Mouse (Mus musculus): ENCODE measurements around the gene Hoxc12. TPM values are rescaled to one million over a fixed set of nuclear protein-coding genes. Genes with fewer than 3 reads are reported as not detected.
A peak's percentile ranks its signal among the peaks of the same experiment; 100 is the strongest.

Hoxc12 gene
- polyA plus RNA-seq, 1 experiment from 2014 or later: not detected

GRCm38 (mm10) chr15:102965003-102965891 lies 28.7 kb downstream of the Hoxc12 start:
- Histone ChIP-seq H3K4me1 (ENCODE audit: control insufficient read depth, insufficient read depth, low read length) (0 out of 2 replicates have a peak, but pooled peaks cover 2% of the 10 kb centered on the region), H3K9ac (ENCODE audit: low read depth, low read length) (no peak overlapping the region), H3K27me3 (ENCODE audit: control insufficient read depth, insufficient read depth, low read length) (peaks cover 96% of the 10 kb centered on the region), H3K4me2 (no peak overlapping the region), H3K4me3 (ENCODE audit: low read depth, low read length) (no peak overlapping the region), H3K27ac (ENCODE audit: low read depth, low read length) (no peak overlapping the region), H3K9me3 (replicated peaks; ENCODE audit: control insufficient read depth, low read length) (no peaks in the 10 kb centered on the region), H3K36me3 (ENCODE audit: control insufficient read depth, insufficient read depth, low read length) (no peaks in the 10 kb centered on the region)
- no peak for ATAC-seq (replicated peaks; ENCODE audit: insufficient number of reproducible peaks, low FRiP score, low TSS enrichment)
- WGBS (ENCODE audit: insufficient replicate concordance): 3% methylated on average over 26 of the region's 26 CpGs

DNA sequence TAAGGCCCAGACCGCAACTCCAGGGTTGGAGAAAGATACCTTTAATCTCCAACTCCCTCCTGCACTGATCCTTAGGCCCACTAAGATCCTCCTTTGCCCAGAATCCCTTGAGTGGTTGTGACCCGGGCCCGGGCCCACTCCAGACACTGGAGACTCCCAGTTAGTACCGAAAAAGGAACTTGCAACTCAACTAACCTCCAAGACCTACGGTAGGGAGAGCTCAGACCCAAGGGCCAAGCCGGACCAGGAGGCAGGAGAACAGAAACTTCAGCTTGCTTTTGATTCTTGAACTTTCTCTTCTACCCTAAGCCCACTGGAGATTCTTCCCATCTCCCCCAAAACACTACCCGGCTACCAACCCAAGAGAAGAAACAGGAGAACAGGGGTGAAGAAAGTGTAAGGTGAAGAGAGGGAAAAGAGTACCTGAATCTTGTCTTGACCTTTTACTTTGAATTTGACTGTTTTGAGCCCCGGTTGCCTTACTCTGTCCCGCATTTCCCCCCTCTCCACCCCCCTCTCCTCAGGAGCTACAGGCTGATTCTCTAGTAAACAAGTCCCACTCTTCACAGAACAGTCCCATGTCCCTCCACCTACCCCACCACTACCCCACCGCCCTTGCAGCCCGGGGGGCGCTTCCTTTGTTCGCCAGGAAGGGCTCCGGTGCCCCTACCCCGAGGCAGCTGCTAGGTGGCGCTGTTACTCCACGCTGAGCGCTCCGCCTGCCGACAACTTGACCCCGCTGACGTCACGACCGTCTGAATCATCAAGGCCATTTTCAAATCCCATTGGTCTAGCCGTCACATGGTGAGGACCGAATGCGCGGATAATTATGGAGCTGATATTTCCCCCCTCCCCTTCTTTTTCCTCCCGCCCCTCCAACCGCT lies 29.6 kb downstream of the Hoxc12 start:
- Histone ChIP-seq H3K4me2 (peak overlapping the region; percentile 23; the same call in 1 of the 2 replicates), H3K9ac (ENCODE audit: low read depth, low read length) (no peak overlapping the region), H3K4me1 (ENCODE audit: control insufficient read depth, insufficient read depth, low read length) (0 out of 2 replicates have a peak, but pooled peaks cover 2% of the 10 kb centered on the region), H3K9me3 (replicated peaks; ENCODE audit: control insufficient read depth, low read length) (no peaks in the 10 kb centered on the region), H3K36me3 (ENCODE audit: control insufficient read depth, insufficient read depth, low read length) (no peaks in the 10 kb centered on the region), H3K4me3 (ENCODE audit: low read depth, low read length) (0 out of 2 replicates have a peak overlapping the region, but pooled peaks have one; percentile 14), H3K27ac (ENCODE audit: low read depth, low read length) (no peak overlapping the region), H3K27me3 (ENCODE audit: control insufficient read depth, insufficient read depth, low read length) (peaks cover 97% of the 10 kb centered on the region)
- 2% methylated on average over 29 of the region's 30 CpGs for WGBS (ENCODE audit: insufficient replicate concordance)
- ATAC-seq (replicated peaks; ENCODE audit: insufficient number of reproducible peaks, low FRiP score, low TSS enrichment): peak; percentile 35; the same call in 1 of the 2 replicates

DNA sequence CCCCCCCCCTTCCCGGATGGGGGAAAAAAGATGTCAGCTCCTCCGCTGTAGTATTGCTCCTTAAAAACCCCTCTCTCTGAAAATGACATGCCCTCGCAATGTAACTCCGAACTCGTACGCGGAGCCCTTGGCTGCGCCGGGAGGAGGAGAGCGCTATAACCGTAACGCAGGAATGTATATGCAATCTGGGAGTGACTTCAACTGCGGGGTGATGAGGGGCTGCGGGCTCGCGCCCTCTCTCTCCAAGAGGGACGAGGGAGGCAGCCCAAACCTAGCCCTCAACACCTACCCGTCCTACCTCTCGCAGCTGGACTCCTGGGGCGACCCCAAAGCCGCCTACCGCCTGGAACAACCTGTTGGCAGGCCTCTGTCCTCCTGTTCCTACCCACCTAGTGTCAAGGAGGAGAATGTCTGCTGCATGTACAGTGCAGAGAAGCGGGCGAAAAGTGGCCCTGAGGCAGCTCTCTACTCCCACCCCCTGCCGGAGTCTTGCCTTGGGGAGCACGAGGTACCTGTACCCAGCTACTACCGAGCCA lies 30.3 kb downstream of the Hoxc12 start, which contains the start of gene Hoxc10:
TSS of gene Hoxc10 (plus strand) at position 21 of the 536 bp plus-strand sequence.
- peaks cover 97% of the 10 kb centered on the region for H3K27me3 ChIP-seq (ENCODE audit: control insufficient read depth, insufficient read depth, low read length)
- peak within 1 kb of the TSS; percentile 14; the same call in 1 of the 2 replicates for H3K4me3 ChIP-seq (ENCODE audit: low read depth, low read length)
- 0 out of 2 replicates have a peak, but pooled peaks have one; percentile 7 for ATAC-seq (replicated peaks; ENCODE audit: insufficient number of reproducible peaks, low FRiP score, low TSS enrichment)
- H3K9ac ChIP-seq (ENCODE audit: low read depth, low read length): no peak within 1 kb of the TSS
- no peak within 1 kb of the TSS for H3K27ac ChIP-seq (ENCODE audit: low read depth, low read length)
- H3K9me3 ChIP-seq (replicated peaks; ENCODE audit: control insufficient read depth, low read length): no peaks in the 10 kb centered on the region
- H3K36me3 ChIP-seq (ENCODE audit: control insufficient read depth, insufficient read depth, low read length): no peaks in the 10 kb centered on the region
- H3K4me2 ChIP-seq: peak within 1 kb of the TSS; percentile 23; the same call in 1 of the 2 replicates
- WGBS (ENCODE audit: insufficient replicate concordance): 3% methylated on average over 27 of the region's 27 CpGs
- H3K4me1 ChIP-seq (ENCODE audit: control insufficient read depth, insufficient read depth, low read length): 0 out of 2 replicates have a peak, but pooled peaks cover 2% of the 10 kb centered on the region

- H3K27ac ChIP-seq (ENCODE audit: low read depth, low read length): no peak within 1 kb of the TSS
- no peak within 1 kb of the TSS for H3K9ac ChIP-seq (ENCODE audit: low read depth, low read length)
- no peak for ATAC-seq (replicated peaks; ENCODE audit: insufficient number of reproducible peaks, low FRiP score, low TSS enrichment)
- no peaks in the 10 kb centered on the region for H3K36me3 ChIP-seq (ENCODE audit: control insufficient read depth, insufficient read depth, low read length)
- H3K27me3 ChIP-seq (ENCODE audit: control insufficient read depth, insufficient read depth, low read length): peaks cover 98% of the 10 kb centered on the region
- 0% methylated on average over 12 of the region's 12 CpGs for WGBS (ENCODE audit: insufficient replicate concordance)
- H3K4me2 ChIP-seq: peak within 1 kb of the TSS; percentile 23; the same call in 1 of the 2 replicates
- H3K4me3 ChIP-seq (ENCODE audit: low read depth, low read length): peak within 1 kb of the TSS; percentile 14; the same call in 1 of the 2 replicates
- no peaks in the 10 kb centered on the region for H3K9me3 ChIP-seq (replicated peaks; ENCODE audit: control insufficient read depth, low read length)
- 0 out of 2 replicates have a peak, but pooled peaks cover 2% of the 10 kb centered on the region for H3K4me1 ChIP-seq (ENCODE audit: control insufficient read depth, insufficient read depth, low read length)
Measured at GRCm38 (mm10) chr15:102967312-102967510, 30.7 kb downstream of the Hoxc12 start, which contains the start of gene Hoxc5. Gene Hoxc5 (plus strand): TSS chr15:102967443.

DNA sequence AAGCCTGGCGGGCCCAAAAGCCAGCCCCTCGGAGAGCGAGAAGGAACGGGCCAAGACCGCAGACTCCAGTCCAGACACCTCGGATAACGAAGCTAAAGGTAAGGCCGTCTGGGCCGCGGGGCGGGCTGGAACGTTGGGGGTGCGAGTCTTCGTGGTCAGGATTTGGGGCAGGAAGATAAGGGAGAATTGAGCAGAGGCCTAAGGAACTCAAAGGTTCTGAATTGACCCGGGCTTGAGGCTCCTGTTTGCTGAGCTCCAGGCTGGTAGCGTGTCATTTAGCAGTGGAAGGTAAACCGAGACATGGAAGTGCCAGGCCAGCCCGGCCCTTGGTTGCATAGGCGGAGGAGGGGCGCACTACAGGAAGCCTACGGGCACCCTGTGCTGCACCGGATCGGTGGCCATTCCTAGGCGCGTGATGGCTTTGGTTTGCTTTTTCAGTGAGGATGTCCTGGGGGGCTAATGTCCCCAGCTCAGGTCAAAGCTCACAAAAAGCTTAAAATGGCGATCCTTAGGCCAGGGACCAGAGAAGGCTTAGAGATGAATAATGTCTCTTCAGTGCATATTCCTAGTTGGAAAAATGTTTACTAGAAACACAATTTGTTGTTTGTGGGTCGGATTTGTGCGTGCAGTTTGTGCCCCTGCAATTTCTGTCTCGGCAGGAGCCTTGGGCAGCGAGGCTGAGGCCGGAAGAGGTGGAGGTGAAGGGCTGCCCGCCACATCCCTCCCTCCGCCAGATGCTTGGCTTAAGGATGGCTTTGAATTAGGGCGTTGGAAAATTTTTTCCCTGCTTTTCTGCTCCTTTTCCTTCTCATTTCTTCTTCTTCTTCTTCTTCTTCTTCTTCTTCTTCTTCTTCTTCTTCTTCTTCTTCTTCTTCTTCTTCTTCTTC lies 31.2 kb downstream of the Hoxc12 start:
- Histone ChIP-seq H3K36me3 (ENCODE audit: control insufficient read depth, insufficient read depth, low read length) (no peaks in the 10 kb centered on the region), H3K27me3 (ENCODE audit: control insufficient read depth, insufficient read depth, low read length) (peaks cover 98% of the 10 kb centered on the region), H3K9ac (ENCODE audit: low read depth, low read length) (no peak overlapping the region), H3K27ac (ENCODE audit: low read depth, low read length) (no peak overlapping the region), H3K4me3 (ENCODE audit: low read depth, low read length) (no peak overlapping the region), H3K4me1 (ENCODE audit: control insufficient read depth, insufficient read depth, low read length) (0 out of 2 replicates have a peak, but pooled peaks cover 2% of the 10 kb centered on the region), H3K4me2 (no peak overlapping the region), H3K9me3 (replicated peaks; ENCODE audit: control insufficient read depth, low read length) (no peaks in the 10 kb centered on the region)
- ATAC-seq (replicated peaks; ENCODE audit: insufficient number of reproducible peaks, low FRiP score, low TSS enrichment): no peak
- WGBS (ENCODE audit: insufficient replicate concordance): 2% methylated on average over 34 of the region's 34 CpGs

DNA sequence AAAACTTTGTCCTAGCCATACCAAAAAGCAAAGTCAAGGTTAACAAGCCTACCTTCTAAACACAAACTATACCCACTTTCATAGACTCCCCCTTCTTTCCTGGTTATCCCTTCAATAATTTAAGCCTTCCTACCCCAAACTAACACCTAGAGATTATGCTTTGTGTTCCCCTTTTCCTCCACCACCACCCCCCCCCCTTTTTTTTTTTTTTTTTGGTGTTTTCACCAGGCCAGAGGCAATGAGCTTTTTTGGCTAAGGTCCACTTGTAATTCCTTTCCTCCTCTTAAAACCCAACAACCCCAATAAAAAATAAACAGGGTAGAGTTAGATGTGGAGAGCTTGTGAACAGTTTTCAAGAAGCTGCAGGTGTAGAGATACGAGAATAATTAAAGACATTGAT lies 32.7 kb downstream of the Hoxc12 start:
- no peak overlapping the region for H3K27ac ChIP-seq (ENCODE audit: low read depth, low read length)
- no peak for ATAC-seq (replicated peaks; ENCODE audit: insufficient number of reproducible peaks, low FRiP score, low TSS enrichment)
- H3K36me3 ChIP-seq (ENCODE audit: control insufficient read depth, insufficient read depth, low read length): no peaks in the 10 kb centered on the region
- no peak overlapping the region for H3K9ac ChIP-seq (ENCODE audit: low read depth, low read length)
- H3K4me3 ChIP-seq (ENCODE audit: low read depth, low read length): no peak overlapping the region
- H3K4me2 ChIP-seq: no peak overlapping the region
- H3K27me3 ChIP-seq (ENCODE audit: control insufficient read depth, insufficient read depth, low read length): peaks cover 98% of the 10 kb centered on the region
- 22% methylated on average over 1 of the region's 1 CpGs for WGBS (ENCODE audit: insufficient replicate concordance)
- H3K9me3 ChIP-seq (replicated peaks; ENCODE audit: control insufficient read depth, low read length): no peaks in the 10 kb centered on the region
- 0 out of 2 replicates have a peak, but pooled peaks cover 2% of the 10 kb centered on the region for H3K4me1 ChIP-seq (ENCODE audit: control insufficient read depth, insufficient read depth, low read length)

GRCm38 (mm10) chr15:102970740-102971139 lies 34.2 kb downstream of the Hoxc12 start:
- H3K36me3 ChIP-seq (ENCODE audit: control insufficient read depth, insufficient read depth, low read length): no peaks in the 10 kb centered on the region
- H3K27me3 ChIP-seq (ENCODE audit: control insufficient read depth, insufficient read depth, low read length): peaks cover 96% of the 10 kb centered on the region
- no peak overlapping the region for H3K27ac ChIP-seq (ENCODE audit: low read depth, low read length)
- 2% methylated on average over 12 of the region's 12 CpGs for WGBS (ENCODE audit: insufficient replicate concordance)
- no peaks in the 10 kb centered on the region for H3K9me3 ChIP-seq (replicated peaks; ENCODE audit: control insufficient read depth, low read length)
- no peak for ATAC-seq (replicated peaks; ENCODE audit: insufficient number of reproducible peaks, low FRiP score, low TSS enrichment)
- no peak overlapping the region for H3K4me3 ChIP-seq (ENCODE audit: low read depth, low read length)
- H3K4me1 ChIP-seq (ENCODE audit: control insufficient read depth, insufficient read depth, low read length): 0 out of 2 replicates have a peak, but pooled peaks cover 2% of the 10 kb centered on the region
- no peak overlapping the region for H3K9ac ChIP-seq (ENCODE audit: low read depth, low read length)
- no peak overlapping the region for H3K4me2 ChIP-seq

Data from heart, embryonic 11.5 days (tissue).